Mouse (Mus musculus): ENCODE results near the gene Dlk2.

- TF ChIP-seq CTCF (IDR thresholded peaks at IDR 0.05; ENCODE audit: low read depth) (no peak), EP300 (IDR thresholded peaks at IDR 0.05; ENCODE audit: low read depth) (no peak)
These were observed 620 bp upstream of the Dlk2 start for GRCm38 (mm10) chr17:46296601-46297000.
